Comparison of ENCODE assay signal across 8 mouse cellular contexts in the genomic region with DNA sequence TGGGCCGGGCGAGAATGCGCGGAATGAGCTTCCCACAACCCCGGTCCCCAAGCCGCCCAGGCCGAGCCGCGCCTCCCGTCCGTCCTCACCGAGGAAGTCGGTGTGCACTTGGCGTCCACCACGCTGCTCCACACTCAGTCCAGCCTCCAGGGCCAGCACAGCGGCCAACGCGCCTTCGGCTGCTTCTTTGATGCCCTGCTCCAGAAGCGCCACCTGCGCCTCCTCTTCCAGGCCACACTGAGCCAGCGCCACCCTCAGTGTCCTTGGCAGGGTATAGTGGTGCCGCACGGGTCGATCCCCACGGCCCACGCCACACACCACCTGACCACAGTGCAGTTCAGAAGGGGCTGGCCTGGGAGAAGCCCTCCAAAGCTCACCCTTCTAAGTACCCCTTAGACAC. TPM values are rescaled to one million over a fixed set of nuclear protein-coding genes. Genes with fewer than 3 reads are reported as not detected.
DNase-seq lines count a peak whose midpoint lies in the region; ATAC-seq lines count a peak whose summit lies in the region.

No protein-coding gene starts in this region.

- H3K4me2 ChIP-seq in heart, embryonic 14.5 days (ENCODE audit: low read length): peak overlapping the region; percentile 91
- peak overlapping the region; percentile 93 for H3K4me2 ChIP-seq in forebrain, embryonic 15.5 days (replicated peaks)
- peak overlapping the region; percentile 98 for H3K4me2 ChIP-seq in liver, embryonic 16.5 days (ENCODE audit: low read depth, low read length)

- H3K27ac ChIP-seq in heart, embryonic 14.5 days (replicated peaks in 1 of 2; ENCODE audit: control insufficient read depth in 1 of 2, insufficient read depth in 1 of 2, low read depth in 2 of 2, low read length in 2 of 2): peak overlapping the region; percentile 74 to 92
- H3K27ac ChIP-seq in forebrain, embryonic 15.5 days (replicated peaks): peak overlapping the region; percentile 91
- H3K27ac ChIP-seq in liver, embryonic 16.5 days (ENCODE audit: low read length): peak overlapping the region; percentile 83

- no peaks in the 10 kb centered on the region for H3K36me3 ChIP-seq in heart, embryonic 14.5 days (ENCODE audit: control insufficient read depth, insufficient read depth, low read length)
- no peaks in the 10 kb centered on the region for H3K36me3 ChIP-seq in forebrain, embryonic 15.5 days
- H3K36me3 ChIP-seq in liver, embryonic 16.5 days (ENCODE audit: control insufficient read depth, insufficient read depth): no peaks in the 10 kb centered on the region

- peaks cover 29 to 50% of the 10 kb centered on the region in 2 experiments for H3K4me1 ChIP-seq in heart, embryonic 14.5 days (ENCODE audit: control insufficient read depth in 2 of 2, insufficient read depth in 2 of 2, low read length in 2 of 2)
- peaks cover 12% of the 10 kb centered on the region for H3K4me1 ChIP-seq in forebrain, embryonic 15.5 days
- peaks cover 15% of the 10 kb centered on the region for H3K4me1 ChIP-seq in liver, embryonic 16.5 days (ENCODE audit: control insufficient read depth, low read depth, low read length)

- peak; percentile 3; the same call in 1 of the 2 replicates for ATAC-seq in heart, embryonic 14.5 days (ENCODE audit: insufficient number of reproducible peaks, insufficient read depth, low FRiP score, low read depth)
- peak; percentile 10 for ATAC-seq in activated CD4-positive, CD25-positive, alpha-beta regulatory T cell, adult 4 months
- ATAC-seq in forebrain, embryonic 15.5 days (replicated peaks): peak; percentile 71
- ATAC-seq in liver, embryonic 16.5 days (ENCODE audit: low read depth): peak; percentile 2; the same call in 1 of the 2 replicates

- WGBS in heart, embryonic 14.5 days: 7% methylated on average over 27 of the region's 27 CpGs
- WGBS in forebrain, embryonic 15.5 days: 4% methylated on average over 27 of the region's 27 CpGs
- 13% methylated on average over 27 of the region's 27 CpGs for WGBS in liver, embryonic 16.5 days (ENCODE audit: insufficient replicate concordance)

- peak overlapping the region; percentile 86 for H3K9ac ChIP-seq in heart, embryonic 14.5 days (ENCODE audit: low read length)
- H3K9ac ChIP-seq in forebrain, embryonic 15.5 days (replicated peaks): peak overlapping the region; percentile 80
- peak overlapping the region; percentile 82 for H3K9ac ChIP-seq in liver, embryonic 16.5 days (ENCODE audit: low read depth, low read length)

- peak overlapping the region; percentile 46 for H3K4me3 ChIP-seq in heart, embryonic 14.5 days (ENCODE audit: control insufficient read depth in 1 of 2, insufficient read depth in 1 of 2, low read depth in 1 of 2, low read length in 2 of 2)
- peak overlapping the region; percentile 49 for H3K4me3 ChIP-seq in forebrain, embryonic 15.5 days
- peak overlapping the region; percentile 68 for H3K4me3 ChIP-seq in liver, embryonic 16.5 days (ENCODE audit: low read depth, low read length)

- no peaks in the 10 kb centered on the region for H3K27me3 ChIP-seq in heart, embryonic 14.5 days (ENCODE audit: control insufficient read depth, insufficient read depth, low read length)
- no peaks in the 10 kb centered on the region for H3K27me3 ChIP-seq in forebrain, embryonic 15.5 days
- no peaks in the 10 kb centered on the region for H3K27me3 ChIP-seq in liver, embryonic 16.5 days (ENCODE audit: control insufficient read depth, insufficient read depth, low read depth, low read length)

- DNase-seq in heart, postnatal 4 days: no peak
- DNase-seq in Muller cell, postnatal 12 days (ENCODE audit: inconsistent ontology term): no peak
- no peak for DNase-seq in adrenal gland, postnatal 10 days
- no peak for DNase-seq in layer of hippocampus, postnatal 14 days (ENCODE audit: low spot score in 2 of 2)

- no peaks in the 10 kb centered on the region for H3K9me3 ChIP-seq in heart, embryonic 14.5 days (ENCODE audit: control insufficient read depth, low read length)
- H3K9me3 ChIP-seq in forebrain, embryonic 15.5 days: no peaks in the 10 kb centered on the region
- H3K9me3 ChIP-seq in liver, embryonic 16.5 days (replicated peaks; ENCODE audit: control insufficient read depth, low read length): no peaks in the 10 kb centered on the region

RNA-seq across cellular contexts. Expression of gene Carns1, which starts 5.5 kb away (rescaled TPM):
- polyA plus RNA-seq in heart, embryonic 14.5 days (2014; fragmentation: Nextera tagmentation; extraction: Ambion mirVana): 6.5 and 8.7 TPM in 2 replicates
- total RNA-seq in heart, postnatal 4 days (2021): 10 to 100 TPM; 46.7 to 49.0 TPM
- polyA plus RNA-seq in activated CD4-positive, CD25-positive, alpha-beta regulatory T cell, adult 4 months (2017; shearing (Covaris generic)): 1 to 10 TPM; 6.1 to 7.2 TPM
- polyA plus RNA-seq in forebrain, embryonic 15.5 days (2015; fragmentation: Nextera tagmentation; extraction: Ambion mirVana): 3.4 and 4.2 TPM in 2 replicates
- 0.49 and 0.67 TPM in 2 replicates for polyA plus RNA-seq in liver, embryonic 16.5 days (2015; fragmentation: Nextera tagmentation; extraction: Ambion mirVana)
- total RNA-seq in adrenal gland, postnatal 10 days (2021): 1 to 10 TPM; 4.8 to 8.8 TPM
- total RNA-seq in layer of hippocampus, postnatal 14 days (2021): 1 to 10 TPM; 4.0 to 4.9 TPM

RNA-seq across cellular contexts. Expression of gene Rps6kb2, which starts 6.7 kb away (rescaled TPM):
- polyA plus RNA-seq in heart, embryonic 14.5 days (2014; fragmentation: Nextera tagmentation; extraction: Ambion mirVana): 31.4 and 34.4 TPM in 2 replicates
- total RNA-seq in heart, postnatal 4 days (2021): 10 to 100 TPM; 26.0 to 26.3 TPM
- polyA plus RNA-seq in activated CD4-positive, CD25-positive, alpha-beta regulatory T cell, adult 4 months (2017; shearing (Covaris generic)): 10 to 100 TPM; 21.9 to 25.0 TPM
- polyA plus RNA-seq in forebrain, embryonic 15.5 days (2015; fragmentation: Nextera tagmentation; extraction: Ambion mirVana): 54.1 and 54.6 TPM in 2 replicates
- polyA plus RNA-seq in liver, embryonic 16.5 days (2015; fragmentation: Nextera tagmentation; extraction: Ambion mirVana): 29.4 and 31.9 TPM in 2 replicates
- 10 to 100 TPM; 26.5 to 38.2 TPM for total RNA-seq in adrenal gland, postnatal 10 days (2021)
- 10 to 100 TPM; 32.6 to 40.9 TPM for total RNA-seq in layer of hippocampus, postnatal 14 days (2021)

RNA-seq across cellular contexts. Expression of gene Ptprcap, which starts 16.4 kb away (rescaled TPM):
- 0.54 and 0.82 TPM in 2 replicates for polyA plus RNA-seq in heart, embryonic 14.5 days (2014; fragmentation: Nextera tagmentation; extraction: Ambion mirVana)
- 1 to 10 TPM; 2.0 to 2.2 TPM for total RNA-seq in heart, postnatal 4 days (2021)
- 1,000 to 10,000 TPM; 1,013 to 1,027 TPM for polyA plus RNA-seq in activated CD4-positive, CD25-positive, alpha-beta regulatory T cell, adult 4 months (2017; shearing (Covaris generic))
- 0.59 and 1.1 TPM in 2 replicates for polyA plus RNA-seq in forebrain, embryonic 15.5 days (2015; fragmentation: Nextera tagmentation; extraction: Ambion mirVana)
- 17.6 and 17.9 TPM in 2 replicates for polyA plus RNA-seq in liver, embryonic 16.5 days (2015; fragmentation: Nextera tagmentation; extraction: Ambion mirVana)
- 10 to 100 TPM; 11.5 to 14.0 TPM for total RNA-seq in adrenal gland, postnatal 10 days (2021)
- total RNA-seq in layer of hippocampus, postnatal 14 days (2021): 1 to 10 TPM in 1 of 2 experiments, under 1 TPM in 1; 0.99 to 2.5 TPM

RNA-seq across cellular contexts. Expression of gene Tbc1d10c, which starts 21.3 kb away (rescaled TPM):
- 2.2 and 2.6 TPM in 2 replicates for polyA plus RNA-seq in heart, embryonic 14.5 days (2014; fragmentation: Nextera tagmentation; extraction: Ambion mirVana)
- total RNA-seq in heart, postnatal 4 days (2021): 1 to 10 TPM; 2.0 to 2.1 TPM
- 100 to 1,000 TPM; 548 to 733 TPM for polyA plus RNA-seq in activated CD4-positive, CD25-positive, alpha-beta regulatory T cell, adult 4 months (2017; shearing (Covaris generic))
- polyA plus RNA-seq in forebrain, embryonic 15.5 days (2015; fragmentation: Nextera tagmentation; extraction: Ambion mirVana): 0.70 and 0.86 TPM in 2 replicates
- 5.5 and 8.1 TPM in 2 replicates for polyA plus RNA-seq in liver, embryonic 16.5 days (2015; fragmentation: Nextera tagmentation; extraction: Ambion mirVana)
- total RNA-seq in adrenal gland, postnatal 10 days (2021): 1 to 10 TPM; 4.2 to 6.6 TPM
- 1 to 10 TPM in 1 of 2 experiments, under 1 TPM in 1; 0.74 to 1.8 TPM for total RNA-seq in layer of hippocampus, postnatal 14 days (2021)

RNA-seq across cellular contexts. Expression of gene Coro1b, which starts 21.4 kb away (rescaled TPM):
- 117 and 122 TPM in 2 replicates for polyA plus RNA-seq in heart, embryonic 14.5 days (2014; fragmentation: Nextera tagmentation; extraction: Ambion mirVana)
- total RNA-seq in heart, postnatal 4 days (2021): 10 to 100 TPM; 74.6 to 74.8 TPM
- 100 to 1,000 TPM; 212 to 255 TPM for polyA plus RNA-seq in activated CD4-positive, CD25-positive, alpha-beta regulatory T cell, adult 4 months (2017; shearing (Covaris generic))
- polyA plus RNA-seq in forebrain, embryonic 15.5 days (2015; fragmentation: Nextera tagmentation; extraction: Ambion mirVana): 144 and 145 TPM in 2 replicates
- polyA plus RNA-seq in liver, embryonic 16.5 days (2015; fragmentation: Nextera tagmentation; extraction: Ambion mirVana): 72.4 and 74.8 TPM in 2 replicates
- 100 to 1,000 TPM; 185 to 193 TPM for total RNA-seq in adrenal gland, postnatal 10 days (2021)
- total RNA-seq in layer of hippocampus, postnatal 14 days (2021): 100 to 1,000 TPM in 1 of 2 experiments, 10 to 100 TPM in 1; 91.1 to 102 TPM

Comparison
In these comparisons a context has a peak if more than half of its experiments do, and no peak if none do; other contexts are left out.
1. ATAC-seq: peak in every context shown above with its lines; median percentile 71 in forebrain, embryonic 15.5 days; 10 in activated CD4-positive, CD25-positive, alpha-beta regulatory T cell, adult 4 months; 3 in heart, embryonic 14.5 days; 2 in liver, embryonic 16.5 days.
2. RNA of gene Ptprcap, which starts 16.4 kb away (polyA plus RNA-seq): 1,013 to 1,027 TPM in activated CD4-positive, CD25-positive, alpha-beta regulatory T cell, adult 4 months; 17.6 to 17.9 TPM in liver, embryonic 16.5 days, 0.59 to 1.1 TPM in forebrain, embryonic 15.5 days and 0.54 to 0.82 TPM in heart, embryonic 14.5 days; every median in the first group is over 10 times any median in the second.
3. Peak in every context shown above with its lines, with median percentiles within 50 percentile points of each other: H3K27ac ChIP-seq, H3K4me2 ChIP-seq, H3K4me3 ChIP-seq and H3K9ac ChIP-seq.